Mouse (Mus musculus) liver, embryonic 15.5 days (tissue): ENCODE measurements around the gene Alk. TPM values are rescaled to one million over a fixed set of nuclear protein-coding genes. Genes with fewer than 3 reads are reported as not detected.

Source experiments
- ATAC-seq: fragments of 200-750 bp; cut with Nextera tagmentation; 2 replicates; pipeline ENCODE4 v1.8.0; 2017; ENCODE audit warnings: moderate number of reproducible peaks, mild to moderate bottlenecking, moderate library complexity; ENCODE audit not compliant: insufficient read depth
- H3K27ac ChIP-seq: fragments of 300-500 bp; sonication (generic); replicated peaks from 2 replicates; pipeline ENCODE4 v1.5.1; 2015; ENCODE audit warnings: mild to moderate bottlenecking, inconsistent platforms
- H3K27me3 ChIP-seq: fragments of 300-500 bp; sonication (generic); 2 replicates; pipeline ENCODE4 v1.6.1; 2015; ENCODE audit warnings: mild to moderate bottlenecking, inconsistent platforms
- H3K36me3 ChIP-seq: fragments of 300-500 bp; sonication (generic); replicated peaks from 2 replicates; pipeline ENCODE4 v1.6.1; 2015; ENCODE audit warnings: moderate library complexity, mild to moderate bottlenecking, inconsistent platforms
- H3K4me1 ChIP-seq: fragments of 300-500 bp; sonication (generic); replicated peaks from 2 replicates; pipeline ENCODE4 v1.6.1; 2015; ENCODE audit warnings: inconsistent platforms
- H3K4me2 ChIP-seq: fragments of 300-500 bp; sonication (generic); 2 replicates; pipeline ENCODE4 v1.6.1; 2015; ENCODE audit warnings: moderate library complexity, mild to moderate bottlenecking, inconsistent platforms
- H3K4me3 ChIP-seq: fragments of 300-500 bp; sonication (generic); replicated peaks from 2 replicates; pipeline ENCODE4 v1.5.1; 2015; ENCODE audit warnings: mild to moderate bottlenecking, inconsistent platforms
- H3K9ac ChIP-seq: fragments of 300-500 bp; sonication (generic); 2 replicates; pipeline ENCODE4 v1.6.1; 2015; ENCODE audit warnings: moderate library complexity, mild to moderate bottlenecking, inconsistent platforms
- H3K9me3 ChIP-seq: fragments of 300-500 bp; sonication (generic); replicated peaks from 2 replicates; pipeline ENCODE4 v1.6.1; 2016; ENCODE audit warnings: inconsistent platforms
- WGBS: fragments of 180-500 bp; shearing (Covaris S2); methylation state at CpG from one replicate; pipeline ENCODE4 v1.1.7; 2015; ENCODE audit warnings: mixed read lengths; ENCODE audit not compliant: insufficient replicate concordance; 5-methylcytosine and 5-hydroxymethylcytosine counted together
- polyA plus RNA-seq: library from polyadenylated mRNA; unstranded; fragments of >200 nt; fragmentation: Nextera tagmentation; extraction: Ambion mirVana; gene quantifications from 2 replicates; pipeline ENCODE4 v1.2.1, GENCODE M21; 2015

Alk gene
- polyA plus RNA-seq, 1 experiment from 2014 or later: 0.06 TPM

DNA sequence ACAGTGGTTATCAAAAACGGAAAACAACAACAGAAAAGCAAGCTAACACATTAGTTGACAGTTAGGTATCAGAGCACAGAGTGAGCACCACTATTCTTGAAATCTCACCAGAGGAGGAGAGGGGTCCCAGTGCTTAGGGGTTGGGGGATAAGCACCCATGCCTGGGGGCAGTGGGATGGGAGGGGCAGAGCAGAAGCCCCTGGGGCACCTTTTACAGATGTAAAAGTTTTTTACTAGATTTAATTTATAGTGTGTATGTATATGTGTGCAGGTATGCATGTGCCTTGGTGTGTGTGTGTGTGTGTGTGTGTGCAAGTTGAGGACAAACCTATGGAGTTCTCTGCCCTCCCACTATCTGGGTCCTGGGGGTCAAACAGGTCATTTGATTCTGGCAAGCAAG, 733.8 kb downstream of the Alk start:
- Histone ChIP-seq H3K9ac (no peak overlapping the region), H3K4me1 (no peaks in the 10 kb centered on the region), H3K9me3 (no peaks in the 10 kb centered on the region), H3K36me3 (no peaks in the 10 kb centered on the region), H3K4me2 (no peak overlapping the region), H3K27ac (no peak overlapping the region), H3K27me3 (peaks cover 19% of the 10 kb centered on the region), H3K4me3 (no peak overlapping the region)
- ATAC-seq: no peak
- 61% methylated on average over 1 of the region's 1 CpGs for WGBS

DNA sequence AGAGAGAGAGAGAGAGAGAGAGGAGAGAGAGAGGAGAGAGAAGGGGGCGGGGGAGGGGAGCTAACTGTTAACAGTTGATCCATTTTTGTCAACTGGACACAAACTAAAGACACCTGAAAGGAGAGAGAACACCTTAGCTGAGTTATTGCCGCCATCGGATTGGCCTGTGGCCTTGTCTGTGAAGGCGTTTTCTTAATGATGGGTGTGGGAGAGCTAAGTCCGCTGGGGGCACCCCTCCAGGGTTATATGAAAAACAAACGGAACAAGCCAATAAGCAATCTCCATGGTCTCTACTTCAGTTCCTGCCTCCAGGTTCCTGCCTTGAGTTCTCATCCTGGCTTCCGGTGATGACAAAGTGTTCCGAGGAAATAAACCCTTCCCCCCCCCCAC, 734.2 kb downstream of the Alk start:
- Histone ChIP-seq H3K36me3 (no peaks in the 10 kb centered on the region), H3K9ac (no peak overlapping the region), H3K4me3 (no peak overlapping the region), H3K4me2 (no peak overlapping the region), H3K4me1 (no peaks in the 10 kb centered on the region), H3K27me3 (peaks cover 19% of the 10 kb centered on the region), H3K27ac (no peak overlapping the region), H3K9me3 (no peaks in the 10 kb centered on the region)
- ATAC-seq: no peak
- 64% methylated on average over 8 of the region's 8 CpGs for WGBS

DNA sequence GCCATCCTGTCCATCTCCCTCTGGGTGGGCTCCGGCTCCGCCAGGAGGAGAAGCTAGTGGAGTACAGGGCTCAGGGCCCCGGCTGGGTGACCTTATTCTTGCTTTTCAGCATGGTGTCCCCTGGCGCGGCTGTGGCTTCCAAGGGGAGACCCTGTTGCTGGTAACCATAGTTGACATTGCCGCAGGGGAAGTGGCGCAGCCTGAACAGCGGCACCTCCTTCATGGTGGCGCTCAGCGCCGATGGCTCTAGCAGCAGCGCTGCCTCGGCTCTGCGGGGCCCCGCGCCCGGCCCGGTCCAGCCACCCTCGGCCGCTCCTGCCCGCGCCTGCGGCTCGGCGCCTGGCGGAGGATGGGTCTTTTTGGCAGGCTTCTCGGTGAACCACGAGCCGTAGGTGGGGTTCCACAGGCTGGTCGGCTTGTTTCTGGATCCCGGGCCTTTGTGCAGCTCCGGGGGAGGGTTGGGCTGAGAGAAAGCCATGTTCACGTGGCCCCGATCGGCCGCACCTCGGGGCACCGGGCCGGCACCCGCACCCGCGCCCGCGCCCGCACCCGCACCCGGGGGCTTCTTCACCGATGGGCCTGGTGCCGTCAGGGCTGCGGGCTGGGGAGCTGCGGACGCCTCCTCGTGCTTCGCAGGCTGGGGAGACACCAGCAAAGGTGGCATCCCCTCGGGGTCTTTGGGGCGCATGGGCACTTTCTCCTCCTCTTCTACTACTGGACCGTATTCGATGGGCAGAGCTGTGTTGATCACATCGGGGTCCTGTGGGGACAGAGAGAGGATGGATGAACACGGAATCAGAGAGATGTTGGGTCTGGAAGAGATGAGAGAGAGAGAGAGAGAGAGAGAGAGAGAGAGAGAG, 734.8 kb downstream of the Alk start:
- no peaks in the 10 kb centered on the region for H3K4me1 ChIP-seq
- H3K36me3 ChIP-seq: no peaks in the 10 kb centered on the region
- no peak for ATAC-seq
- no peak overlapping the region for H3K9ac ChIP-seq
- no peak overlapping the region for H3K27ac ChIP-seq
- WGBS: 5% methylated on average over 60 of the region's 60 CpGs
- peaks cover 19% of the 10 kb centered on the region for H3K27me3 ChIP-seq
- no peaks in the 10 kb centered on the region for H3K9me3 ChIP-seq
- peak overlapping the region; percentile 59 for H3K4me2 ChIP-seq
- H3K4me3 ChIP-seq: peak overlapping the region; percentile 37

DNA sequence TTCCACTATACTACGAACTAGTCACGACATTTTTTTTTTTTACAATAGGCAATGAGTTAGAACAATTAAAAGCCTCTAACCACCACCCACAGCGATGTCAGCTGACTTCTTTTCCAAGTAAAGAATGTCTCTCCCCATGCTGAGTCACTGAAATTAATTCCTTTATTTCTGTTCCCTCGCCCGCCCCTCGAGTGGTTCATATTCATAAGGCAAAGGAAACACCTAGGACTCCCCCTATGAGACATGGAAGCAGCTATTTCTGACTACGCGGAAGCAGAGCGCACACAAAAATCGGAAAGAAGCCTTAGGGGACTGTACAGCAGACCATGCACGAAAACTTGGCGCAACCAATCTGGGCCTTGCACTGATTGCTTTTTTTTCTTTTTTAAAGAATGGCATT, 735.6 kb downstream of the Alk start:
- no peak overlapping the region for H3K4me2 ChIP-seq
- 79% methylated on average over 12 of the region's 12 CpGs for WGBS
- no peak overlapping the region for H3K27ac ChIP-seq
- H3K9me3 ChIP-seq: no peaks in the 10 kb centered on the region
- peaks cover 19% of the 10 kb centered on the region for H3K27me3 ChIP-seq
- no peak for ATAC-seq
- H3K4me1 ChIP-seq: no peaks in the 10 kb centered on the region
- H3K4me3 ChIP-seq: no peak overlapping the region
- no peaks in the 10 kb centered on the region for H3K36me3 ChIP-seq
- no peak overlapping the region for H3K9ac ChIP-seq

DNA sequence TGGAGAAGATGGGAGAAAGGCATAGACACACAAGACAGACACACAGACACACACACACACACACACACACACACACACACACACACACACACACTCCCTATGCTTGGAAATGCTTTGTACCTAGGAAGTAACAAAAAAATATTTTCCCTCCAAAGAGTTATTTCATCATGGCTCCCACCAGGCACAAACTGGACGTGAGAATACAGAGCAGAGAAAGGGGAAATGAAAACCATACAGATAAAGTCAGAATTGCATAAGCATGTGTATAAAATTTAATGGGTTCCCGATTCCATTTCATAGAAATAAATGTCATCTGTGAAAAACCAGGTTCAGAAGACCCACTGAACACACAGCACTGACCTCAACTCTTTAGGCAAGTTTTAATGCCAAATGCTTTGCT, 736.5 kb downstream of the Alk start:
- H3K4me2 ChIP-seq: no peak overlapping the region
- peaks cover 19% of the 10 kb centered on the region for H3K27me3 ChIP-seq
- WGBS: 44% methylated on average over 2 of the region's 2 CpGs
- no peaks in the 10 kb centered on the region for H3K9me3 ChIP-seq
- no peak overlapping the region for H3K27ac ChIP-seq
- H3K36me3 ChIP-seq: no peaks in the 10 kb centered on the region
- H3K4me1 ChIP-seq: no peaks in the 10 kb centered on the region
- no peak overlapping the region for H3K9ac ChIP-seq
- no peak overlapping the region for H3K4me3 ChIP-seq
- no peak for ATAC-seq

DNA sequence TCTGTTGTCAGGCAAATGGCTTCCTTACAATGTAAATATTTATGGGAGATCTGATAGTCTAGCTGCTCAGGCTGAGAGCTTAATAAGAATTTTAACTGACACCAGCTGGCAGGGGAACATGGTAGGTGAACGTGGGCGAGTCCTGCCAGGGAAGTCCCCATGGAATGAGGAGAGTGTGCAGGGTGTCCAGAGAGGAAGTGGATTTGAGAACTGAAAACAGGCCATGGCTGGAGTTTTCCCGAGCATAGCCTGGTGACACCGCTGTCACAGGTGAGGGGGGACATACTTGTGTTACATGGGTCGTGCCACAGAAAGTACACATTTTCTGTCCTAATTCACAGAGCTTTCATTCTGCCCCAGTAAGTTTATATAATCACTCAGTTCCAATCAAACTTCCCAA, 739.0 kb downstream of the Alk start:
- H3K27me3 ChIP-seq: peaks cover 19% of the 10 kb centered on the region
- ATAC-seq: no peak
- no peak overlapping the region for H3K4me2 ChIP-seq
- no peaks in the 10 kb centered on the region for H3K36me3 ChIP-seq
- no peaks in the 10 kb centered on the region for H3K4me1 ChIP-seq
- 66% methylated on average over 5 of the region's 5 CpGs for WGBS
- H3K4me3 ChIP-seq: no peak overlapping the region
- H3K9ac ChIP-seq: no peak overlapping the region
- no peaks in the 10 kb centered on the region for H3K9me3 ChIP-seq
- no peak overlapping the region for H3K27ac ChIP-seq

DNA sequence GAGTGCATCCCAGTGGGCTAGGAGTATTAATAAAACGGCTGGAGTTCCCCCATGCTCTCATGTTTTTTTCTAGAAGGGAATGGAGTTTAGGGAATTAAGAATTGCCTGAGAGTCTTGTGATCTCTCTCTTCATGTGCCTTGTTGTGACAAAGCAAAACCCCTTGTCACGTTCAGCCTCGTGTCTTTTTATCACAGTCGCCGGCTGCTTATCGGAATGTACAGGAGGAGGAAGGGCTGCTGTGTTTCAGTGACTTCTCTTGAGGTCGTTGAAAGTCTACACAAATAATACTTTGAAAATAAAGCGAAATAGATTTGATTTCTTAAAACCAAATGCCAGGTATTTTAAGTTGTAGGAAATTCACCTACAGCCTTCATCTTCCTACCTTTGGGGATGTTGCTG, 740.4 kb downstream of the Alk start:
- H3K9ac ChIP-seq: no peak overlapping the region
- H3K4me2 ChIP-seq: no peak overlapping the region
- WGBS: 68% methylated on average over 8 of the region's 8 CpGs
- H3K4me3 ChIP-seq: no peak overlapping the region
- peaks cover 10% of the 10 kb centered on the region for H3K27me3 ChIP-seq
- H3K4me1 ChIP-seq: no peaks in the 10 kb centered on the region
- peak; percentile 57; the same call in 1 of the 2 replicates for ATAC-seq
- no peaks in the 10 kb centered on the region for H3K36me3 ChIP-seq
- H3K9me3 ChIP-seq: no peaks in the 10 kb centered on the region
- no peak overlapping the region for H3K27ac ChIP-seq

DNA sequence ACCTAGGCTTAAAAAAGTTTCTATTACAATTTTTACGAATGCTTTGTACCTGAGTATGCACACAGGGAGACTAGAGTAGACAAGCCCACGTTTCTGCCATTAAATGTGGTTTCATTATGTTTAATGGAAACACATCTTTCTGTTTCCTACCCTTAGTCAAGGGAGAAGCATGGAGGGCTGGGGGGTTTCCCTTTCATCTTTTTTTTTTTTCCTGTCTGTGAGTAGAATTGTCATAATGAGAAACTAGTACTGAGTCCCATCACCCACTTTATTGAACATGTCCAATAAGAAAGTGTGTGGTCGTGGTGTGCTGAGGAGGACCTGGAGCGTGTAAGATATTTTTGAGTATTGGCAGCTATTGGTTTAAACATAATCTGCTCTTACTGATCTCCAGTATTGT, 741.5 kb downstream of the Alk start:
- no peaks in the 10 kb centered on the region for H3K9me3 ChIP-seq
- ATAC-seq: no peak

DNA sequence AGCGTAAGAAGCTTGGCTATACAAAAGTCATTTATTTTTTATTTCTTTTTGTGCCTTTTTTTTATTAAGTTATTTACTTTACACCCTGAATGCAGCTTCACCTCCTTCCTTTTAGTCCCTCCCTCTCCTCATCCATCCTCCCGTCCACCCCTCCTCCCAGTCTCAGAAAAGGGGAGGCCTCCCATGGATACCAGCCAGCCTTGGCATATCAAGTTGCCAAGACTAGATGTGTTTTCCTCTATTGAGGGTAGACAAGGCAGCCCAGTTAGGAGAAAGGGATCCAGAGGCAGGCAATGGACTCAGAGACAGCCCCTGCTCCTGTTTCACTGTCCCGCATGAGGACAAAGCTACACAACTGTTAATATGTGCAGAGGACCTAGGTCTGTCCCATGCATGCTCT, 742.2 kb downstream of the Alk start:
- Histone ChIP-seq H3K27me3 (no peaks in the 10 kb centered on the region), H3K4me2 (no peak overlapping the region), H3K4me3 (no peak overlapping the region), H3K27ac (no peak overlapping the region), H3K36me3 (no peaks in the 10 kb centered on the region), H3K9me3 (no peaks in the 10 kb centered on the region), H3K9ac (no peak overlapping the region), H3K4me1 (no peaks in the 10 kb centered on the region)
- 68% methylated on average over 3 of the region's 3 CpGs for WGBS
- ATAC-seq: no peak

More for the DNA sequence above, 741.5 kb downstream of the Alk start:
- no peak overlapping the region for H3K27ac ChIP-seq
- no peak overlapping the region for H3K4me2 ChIP-seq
- H3K4me3 ChIP-seq: no peak overlapping the region
- WGBS: 53% methylated on average over 4 of the region's 4 CpGs
- no peak overlapping the region for H3K9ac ChIP-seq
- peaks cover under 1% of the 10 kb centered on the region; the same call in 1 of the 2 replicates for H3K27me3 ChIP-seq
- H3K36me3 ChIP-seq: no peaks in the 10 kb centered on the region
- H3K4me1 ChIP-seq: no peaks in the 10 kb centered on the region

DNA sequence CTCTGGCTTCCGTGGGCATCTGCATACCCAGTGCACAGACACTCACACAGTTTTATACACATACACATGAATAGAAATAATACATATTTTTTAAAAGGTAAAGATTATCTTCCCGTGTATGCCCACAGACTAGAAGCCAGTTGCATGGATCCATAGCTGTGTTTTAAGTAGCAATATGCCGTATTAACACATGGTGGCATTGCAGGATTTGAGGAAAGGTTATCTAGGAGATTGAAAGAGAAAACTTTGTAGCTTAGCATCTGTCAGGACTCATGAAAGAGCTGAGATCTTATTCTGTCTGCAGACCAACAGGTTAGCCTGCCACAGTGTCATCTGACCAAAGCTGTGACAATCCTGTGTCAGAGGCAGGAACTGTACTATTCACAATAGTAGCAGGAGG, 772.5 kb downstream of the Alk start:
- no peak overlapping the region for H3K4me2 ChIP-seq
- 58% methylated on average over 3 of the region's 3 CpGs for WGBS

DNA sequence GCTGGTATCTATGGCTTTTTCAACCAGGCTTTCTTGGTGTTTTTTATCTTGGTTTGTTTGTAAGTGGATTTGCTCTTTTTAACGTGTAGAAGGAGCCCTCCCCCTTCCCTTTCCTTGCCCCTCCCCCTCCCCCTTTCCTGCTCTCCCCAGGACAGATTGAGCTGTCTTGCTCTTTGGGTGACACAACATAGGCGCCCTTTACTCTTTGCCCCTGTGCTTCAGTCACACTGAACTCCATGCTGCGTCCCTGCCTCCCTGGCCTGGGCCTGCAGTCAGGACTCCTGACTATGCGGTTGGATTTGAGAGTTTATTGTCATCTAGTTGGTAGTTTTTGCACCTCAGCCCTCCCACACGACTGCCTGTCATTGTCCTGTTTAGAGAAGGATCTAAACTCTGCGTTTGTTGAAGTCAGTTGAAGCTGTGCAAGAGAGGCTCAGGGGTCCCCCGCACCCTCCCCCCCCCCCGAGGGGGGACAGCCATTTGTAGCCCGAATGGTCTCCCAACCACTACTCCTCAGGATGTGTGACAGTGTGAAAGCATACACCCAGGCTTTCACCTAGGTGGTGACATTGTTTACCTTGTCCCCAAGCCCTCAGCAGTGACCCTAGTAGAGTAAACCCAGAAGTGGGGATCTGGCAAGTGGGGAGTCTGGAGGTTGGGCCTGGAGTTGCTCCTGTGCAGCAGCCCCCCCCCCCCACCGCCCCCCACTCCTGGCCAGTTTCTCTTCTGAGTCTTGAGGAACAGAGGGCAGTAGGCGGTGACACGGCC, 775.6 kb downstream of the Alk start:
- no peak overlapping the region for H3K4me3 ChIP-seq
- no peak overlapping the region; the same call in 1 of the 2 replicates for H3K4me2 ChIP-seq
- H3K27ac ChIP-seq: no peak overlapping the region
- no peak overlapping the region for H3K9ac ChIP-seq
- no peaks in the 10 kb centered on the region for H3K9me3 ChIP-seq
- ATAC-seq: peak; percentile 70
- H3K36me3 ChIP-seq: no peaks in the 10 kb centered on the region
- no peaks in the 10 kb centered on the region for H3K27me3 ChIP-seq
- H3K4me1 ChIP-seq: no peaks in the 10 kb centered on the region
- WGBS: 35% methylated on average over 12 of the region's 12 CpGs

More for the DNA sequence above, 772.5 kb downstream of the Alk start:
- H3K36me3 ChIP-seq: no peaks in the 10 kb centered on the region
- H3K9ac ChIP-seq: no peak overlapping the region
- no peak for ATAC-seq
- no peaks in the 10 kb centered on the region for H3K27me3 ChIP-seq
- H3K27ac ChIP-seq: no peak overlapping the region
- H3K4me3 ChIP-seq: no peak overlapping the region
- H3K4me1 ChIP-seq: no peaks in the 10 kb centered on the region
- H3K9me3 ChIP-seq: no peaks in the 10 kb centered on the region
